8 mouse cellular contexts compared by ENCODE assay signal in the genomic region with DNA sequence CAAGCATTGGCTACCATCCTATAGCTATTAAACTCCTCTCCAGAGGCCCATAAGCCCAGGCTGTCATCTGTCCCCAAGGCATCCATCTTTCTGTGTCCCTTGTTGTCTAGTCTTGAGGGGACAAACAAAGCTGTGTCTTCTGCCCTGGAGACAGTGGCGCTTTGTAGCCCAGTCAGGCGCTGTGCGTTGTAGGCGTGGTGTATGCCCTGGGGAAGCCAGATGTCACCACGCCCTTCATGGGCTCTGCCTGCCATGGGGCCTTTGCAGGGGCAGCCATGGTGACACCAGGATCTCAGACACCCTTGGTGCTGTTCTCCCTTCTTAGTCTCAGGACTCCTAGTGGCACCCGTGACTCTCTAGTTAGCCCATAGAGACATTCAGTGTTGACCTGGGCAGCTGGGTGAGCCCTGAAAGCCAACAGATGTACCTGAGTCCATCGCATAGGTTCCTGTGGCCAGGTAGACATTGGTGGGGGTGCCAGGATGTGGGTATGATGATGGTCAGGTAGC. TPM values are rescaled to one million over a fixed set of nuclear protein-coding genes. Genes with fewer than 3 reads are reported as not detected.
DNase-seq lines count a peak whose midpoint lies in the region; ATAC-seq lines count a peak whose summit lies in the region.

No protein-coding gene starts in this region.

- WGBS in limb, embryonic 15.5 days = 90% methylated on average over 7 of the region's 7 CpGs

- peak overlapping the region; percentile 48; the same call in 1 of the 2 replicates for H3K9ac ChIP-seq in limb, embryonic 15.5 days

- no peaks in the 10 kb centered on the region for H3K27me3 ChIP-seq in limb, embryonic 15.5 days

- H3K27ac ChIP-seq in limb, embryonic 15.5 days = 0 out of 2 replicates have a peak overlapping the region, but pooled peaks have one; percentile 91

- H3K4me2 ChIP-seq in limb, embryonic 15.5 days = peak overlapping the region; percentile 64

- no peaks in the 10 kb centered on the region for H3K9me3 ChIP-seq in limb, embryonic 15.5 days

- DNase-seq in cerebellum, adult 8-10 months = peak; percentile 36
- DNase-seq in cerebellum, postnatal 14 days = no peak
- peak; percentile 50 for DNase-seq in thymus, postnatal 4 days
- DNase-seq in thymus, postnatal 0 days (ENCODE audit: low spot score) = no peak
- DNase-seq in spleen, postnatal 36 days (ENCODE audit: low spot score in 2 of 2) = peak; percentile 77 to 78
- DNase-seq in ovary, postnatal 14 days (ENCODE audit: low spot score) = no peak
- no peak for DNase-seq in right cerebral cortex, postnatal 4 days

- peaks cover 35% of the 10 kb centered on the region for H3K36me3 ChIP-seq in limb, embryonic 15.5 days

- no peak for ATAC-seq in limb, embryonic 15.5 days (ENCODE audit: insufficient number of reproducible peaks, low FRiP score, low TSS enrichment, low read depth)

- peak overlapping the region; percentile 77 for H3K4me3 ChIP-seq in limb, embryonic 15.5 days

- peaks cover 18% of the 10 kb centered on the region for H3K4me1 ChIP-seq in limb, embryonic 15.5 days

RNA-seq across cellular contexts. Expression of a gene that starts 1.4 kb away (rescaled TPM):
- 6.9 and 10.2 TPM in 2 replicates for polyA plus RNA-seq in thymus, postnatal 0 days (2015; fragmentation: Nextera tagmentation; extraction: Ambion mirVana)
- 6.4 and 8.0 TPM in 2 replicates for polyA plus RNA-seq in limb, embryonic 15.5 days (2015; fragmentation: Nextera tagmentation; extraction: Ambion mirVana)

RNA-seq across cellular contexts. Expression of a gene that starts 1.4 kb away (rescaled TPM):
- polyA plus RNA-seq in thymus, postnatal 0 days (2015; fragmentation: Nextera tagmentation; extraction: Ambion mirVana) = 50.4 and 52.9 TPM in 2 replicates
- polyA plus RNA-seq in limb, embryonic 15.5 days (2015; fragmentation: Nextera tagmentation; extraction: Ambion mirVana) = 100 and 102 TPM in 2 replicates

RNA-seq across cellular contexts. Expression of a gene that starts 1.8 kb away (rescaled TPM):
- polyA plus RNA-seq in thymus, postnatal 0 days (2015; fragmentation: Nextera tagmentation; extraction: Ambion mirVana) = 2.8 and 4.2 TPM in 2 replicates
- polyA plus RNA-seq in limb, embryonic 15.5 days (2015; fragmentation: Nextera tagmentation; extraction: Ambion mirVana) = 4.9 and 5.8 TPM in 2 replicates

RNA-seq across cellular contexts. Expression of a gene that starts 13.9 kb away (rescaled TPM):
- 103 and 118 TPM in 2 replicates for polyA plus RNA-seq in thymus, postnatal 0 days (2015; fragmentation: Nextera tagmentation; extraction: Ambion mirVana)
- 97.0 and 104 TPM in 2 replicates for polyA plus RNA-seq in limb, embryonic 15.5 days (2015; fragmentation: Nextera tagmentation; extraction: Ambion mirVana)

RNA-seq across cellular contexts. Expression of a gene that starts 18.6 kb away (rescaled TPM):
- polyA plus RNA-seq in thymus, postnatal 0 days (2015; fragmentation: Nextera tagmentation; extraction: Ambion mirVana) = 153 and 160 TPM in 2 replicates
- polyA plus RNA-seq in limb, embryonic 15.5 days (2015; fragmentation: Nextera tagmentation; extraction: Ambion mirVana) = 126 and 148 TPM in 2 replicates

Comparison
In these comparisons a context has a peak if more than half of its experiments do, and no peak if none do; other contexts are left out.
1. DNase-seq: peak in cerebellum, adult 8-10 months (single experiment), thymus, postnatal 4 days (single experiment) and spleen, postnatal 36 days (2 of 2); none in cerebellum, postnatal 14 days (0 of 2), thymus, postnatal 0 days (single experiment), ovary, postnatal 14 days (single experiment) and right cerebral cortex, postnatal 4 days (single experiment).